Mouse (Mus musculus) stomach, embryonic 14.5 days (tissue): ENCODE data around the gene Prkaa1. TPM values are rescaled to one million over a fixed set of nuclear protein-coding genes. Genes with fewer than 3 reads are reported as not detected.
A peak's percentile ranks its signal among the peaks of the same experiment; 100 is the strongest.

Source experiments
- ATAC-seq: fragments of 200-750 bp; cut with Nextera tagmentation; 2 replicates; pipeline ENCODE4 v1.8.0; 2017; ENCODE audit warnings: low read depth, moderate TSS enrichment; ENCODE audit not compliant: insufficient number of reproducible peaks, insufficient read depth, low FRiP score
- H3K27ac ChIP-seq: fragments of 300-500 bp; sonication (generic); 2 replicates; pipeline ENCODE4 v1.5.1; 2014; ENCODE audit warnings: mild to moderate bottlenecking, low read length, moderate library complexity, mixed read lengths
- H3K27me3 ChIP-seq: fragments of 300-500 bp; sonication (generic); 2 replicates; pipeline ENCODE4 v1.6.1; 2014; ENCODE audit warnings: low read length, control low read depth, mixed read lengths; ENCODE audit not compliant: control insufficient read depth, insufficient read depth
- H3K36me3 ChIP-seq: fragments of 300-500 bp; sonication (generic); 2 replicates; pipeline ENCODE4 v1.6.1; 2014; ENCODE audit warnings: mild to moderate bottlenecking, control low read depth, low read length, moderate library complexity, mixed read lengths; ENCODE audit not compliant: control insufficient read depth, insufficient read depth
- H3K4me1 ChIP-seq: fragments of 300-500 bp; sonication (generic); 2 replicates; pipeline ENCODE4 v1.6.1; 2014; ENCODE audit warnings: low read length, control low read depth, mixed read lengths; ENCODE audit not compliant: control insufficient read depth, insufficient read depth
- H3K4me2 ChIP-seq: fragments of 300-500 bp; sonication (generic); replicated peaks from 2 replicates; pipeline ENCODE4 v1.6.1; 2014; ENCODE audit warnings: low read depth, low read length, control low read depth
- H3K4me3 ChIP-seq: fragments of 300-500 bp; sonication (generic); 2 replicates; pipeline ENCODE4 v1.5.1; 2014; ENCODE audit warnings: low read depth, low read length, control low read depth
- H3K9ac ChIP-seq: fragments of 300-500 bp; sonication (generic); replicated peaks from 2 replicates; pipeline ENCODE4 v1.6.1; 2014; ENCODE audit warnings: low read depth, mild to moderate bottlenecking, control low read depth, low read length, moderate library complexity, mixed read lengths
- H3K9me3 ChIP-seq: fragments of 300-500 bp; sonication (generic); 2 replicates; pipeline ENCODE4 v1.6.1; 2016; ENCODE audit warnings: low read depth, low read length, control low read depth; ENCODE audit not compliant: control insufficient read depth
- WGBS: fragments of 180-500 bp; shearing (Covaris S2); extraction: QIAGEN DNeasy Blood & Tissue Kit; methylation state at CpG from one replicate; pipeline ENCODE4 v1.1.7; 2014; 5-methylcytosine and 5-hydroxymethylcytosine counted together
- polyA plus RNA-seq: library from polyadenylated mRNA; unstranded; fragments of >200 nt; fragmentation: Nextera tagmentation; extraction: Ambion mirVana; gene quantifications from 2 replicates; pipeline ENCODE4 v1.2.1, GENCODE M21; 2014

The Prkaa1 gene
- polyA plus RNA-seq, 1 experiment from 2014 or later, result 25.6 TPM

DNA sequence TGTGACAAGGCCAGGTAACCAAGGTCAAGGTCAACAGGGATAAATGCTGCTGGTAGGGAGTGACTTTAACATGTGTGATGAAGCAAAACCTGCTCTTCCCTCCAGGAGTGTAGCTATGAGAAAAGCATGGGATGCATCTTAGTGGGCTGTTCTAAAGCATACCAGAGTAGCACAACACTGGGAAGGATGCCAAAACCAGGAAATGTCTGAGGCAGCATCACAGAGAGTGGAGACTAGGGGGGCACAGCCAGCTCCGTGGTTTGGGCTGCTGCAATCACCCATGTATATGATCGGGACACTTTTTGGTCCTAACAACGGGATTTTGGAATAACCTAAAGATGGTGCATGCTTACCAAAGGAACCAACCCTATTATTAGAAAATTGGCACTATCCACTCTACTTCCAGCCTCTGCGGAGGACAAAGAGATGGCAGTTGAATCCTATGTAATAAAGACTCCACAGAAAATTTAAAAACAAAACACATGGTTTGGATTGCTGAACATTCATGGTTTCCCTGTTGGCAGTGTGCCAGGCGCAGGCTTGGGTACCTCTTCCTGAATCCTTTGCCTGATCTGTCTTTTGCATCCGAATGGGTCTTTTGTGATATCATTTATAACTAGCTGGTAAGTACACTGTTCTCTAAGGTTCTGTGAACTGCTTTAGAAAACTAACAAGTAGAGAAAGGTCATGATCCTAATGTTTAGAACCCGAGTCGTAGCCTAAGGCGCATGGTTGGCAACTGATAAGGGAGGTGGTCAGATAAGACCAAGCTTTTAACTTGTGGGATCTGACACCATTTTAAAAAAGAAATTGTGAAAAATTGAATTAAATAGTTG lies 5.4 kb upstream of the Prkaa1 start:
- Histone ChIP-seq H3K4me3 (no peak overlapping the region), H3K27me3 (no peaks in the 10 kb centered on the region)

DNA sequence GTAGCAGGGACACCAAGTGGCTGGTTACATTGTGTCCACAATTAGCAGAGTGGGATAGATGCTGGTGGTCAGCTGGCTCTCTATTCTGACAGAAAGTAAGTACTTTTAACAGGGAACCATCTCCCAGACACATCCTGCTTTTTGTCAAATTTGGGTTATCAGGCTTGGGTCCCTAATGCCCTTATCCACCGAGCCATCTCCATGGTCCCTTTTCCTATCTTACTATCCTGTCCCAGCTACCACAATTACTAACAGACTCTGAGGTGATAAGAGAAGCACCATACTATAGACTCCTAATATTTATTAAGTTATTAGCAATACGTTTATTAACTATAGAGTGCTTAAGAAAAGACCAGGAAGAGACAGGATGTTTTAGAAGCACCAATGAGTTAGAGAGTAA lies 4.3 kb upstream of the Prkaa1 start:
- no peak overlapping the region for H3K4me2 ChIP-seq
- H3K27ac ChIP-seq, result no peak overlapping the region
- no peaks in the 10 kb centered on the region for H3K27me3 ChIP-seq
- no peaks in the 10 kb centered on the region for H3K36me3 ChIP-seq
- 90% methylated on average over 2 of the region's 2 CpGs for WGBS
- no peak overlapping the region for H3K9ac ChIP-seq
- no peak for ATAC-seq
- no peak overlapping the region for H3K4me3 ChIP-seq
- no peaks in the 10 kb centered on the region for H3K9me3 ChIP-seq
- no peaks in the 10 kb centered on the region for H3K4me1 ChIP-seq

More for the DNA sequence above, 5.4 kb upstream of the Prkaa1 start:
- Histone ChIP-seq H3K27ac (no peak overlapping the region), H3K9ac (no peak overlapping the region), H3K9me3 (no peaks in the 10 kb centered on the region), H3K4me1 (no peaks in the 10 kb centered on the region), H3K36me3 (no peaks in the 10 kb centered on the region), H3K4me2 (no peak overlapping the region)
- 62% methylated on average over 9 of the region's 9 CpGs for WGBS
- ATAC-seq, result no peak

DNA sequence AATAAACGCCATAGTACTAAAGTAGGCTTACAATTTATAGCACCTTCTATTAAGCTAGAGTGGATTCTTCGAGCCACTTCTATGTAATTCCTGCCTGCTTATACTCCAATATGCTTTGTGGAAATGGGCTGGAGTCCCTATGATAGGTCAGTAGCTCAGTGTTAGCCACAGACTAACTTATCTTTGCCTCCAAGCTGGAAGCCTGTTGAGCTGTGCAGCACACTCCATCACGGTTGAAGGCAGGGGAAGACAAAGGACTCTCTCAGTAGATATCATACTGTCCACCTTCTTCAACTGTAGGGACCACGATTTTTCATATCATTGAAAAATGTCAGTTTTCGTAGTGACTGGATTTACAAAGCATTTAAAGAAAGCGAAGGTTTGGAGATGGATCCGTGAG lies 3.8 kb upstream of the Prkaa1 start:
- H3K4me3 ChIP-seq, result no peak overlapping the region
- peaks cover 4% of the 10 kb centered on the region for H3K4me1 ChIP-seq
- WGBS, result 85% methylated on average over 7 of the region's 7 CpGs
- no peak for ATAC-seq
- H3K9ac ChIP-seq, result no peak overlapping the region
- H3K36me3 ChIP-seq, result no peaks in the 10 kb centered on the region
- no peak overlapping the region for H3K27ac ChIP-seq
- no peaks in the 10 kb centered on the region for H3K9me3 ChIP-seq
- H3K27me3 ChIP-seq, result no peaks in the 10 kb centered on the region
- H3K4me2 ChIP-seq, result no peak overlapping the region

DNA sequence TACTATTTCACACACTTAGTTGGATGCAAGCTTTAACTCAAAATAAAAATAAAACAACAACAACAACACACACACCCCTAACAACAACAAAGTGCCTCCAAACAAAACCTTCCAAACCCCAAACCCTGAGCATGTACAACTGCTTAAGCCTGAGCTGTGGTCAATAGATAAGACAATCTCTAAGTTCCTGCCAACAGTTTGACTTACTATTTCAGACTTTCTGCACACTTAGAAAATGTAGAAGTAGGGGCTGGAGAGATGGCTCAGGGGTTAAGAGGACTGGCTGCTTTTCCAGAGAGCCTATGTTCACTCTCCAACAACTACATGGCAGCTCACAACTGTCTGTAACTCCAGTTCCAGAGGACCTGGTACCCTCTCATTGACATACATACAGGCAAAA lies 3.3 kb upstream of the Prkaa1 start:
- no peaks in the 10 kb centered on the region for H3K36me3 ChIP-seq
- no peaks in the 10 kb centered on the region for H3K27me3 ChIP-seq
- no peak overlapping the region for H3K4me2 ChIP-seq
- H3K4me1 ChIP-seq, result peaks cover 9% of the 10 kb centered on the region
- ATAC-seq, result no peak
- H3K27ac ChIP-seq, result no peak overlapping the region
- H3K9me3 ChIP-seq, result no peaks in the 10 kb centered on the region
- no peak overlapping the region for H3K4me3 ChIP-seq
- no peak overlapping the region for H3K9ac ChIP-seq

DNA sequence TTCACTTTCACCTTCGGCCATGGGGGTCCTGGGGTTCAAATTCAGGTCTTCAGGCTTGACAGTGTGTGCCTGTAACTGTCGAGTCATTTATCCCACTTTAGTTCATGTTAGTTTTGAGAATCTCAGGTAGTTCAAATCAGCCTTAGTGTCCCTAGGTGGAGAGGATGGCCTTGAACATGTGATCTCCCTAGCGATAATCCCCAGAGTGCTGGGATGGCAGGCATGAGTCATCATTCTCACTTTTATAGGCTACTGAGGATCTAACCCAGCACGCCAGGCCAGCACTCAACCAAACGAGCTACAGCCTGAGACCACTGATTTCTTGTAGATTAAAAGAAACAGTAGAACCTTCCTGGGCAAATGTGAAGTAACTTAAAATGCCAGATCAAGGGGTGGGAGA lies 1.6 kb upstream of the Prkaa1 start:
- Histone ChIP-seq H3K4me1 (peaks cover 11% of the 10 kb centered on the region), H3K36me3 (no peaks in the 10 kb centered on the region), H3K4me3 (no peak overlapping the region), H3K27me3 (no peaks in the 10 kb centered on the region), H3K9me3 (no peaks in the 10 kb centered on the region), H3K4me2 (no peak overlapping the region), H3K27ac (no peak overlapping the region), H3K9ac (no peak overlapping the region)
- 55% methylated on average over 5 of the region's 5 CpGs for WGBS
- ATAC-seq, result no peak

DNA sequence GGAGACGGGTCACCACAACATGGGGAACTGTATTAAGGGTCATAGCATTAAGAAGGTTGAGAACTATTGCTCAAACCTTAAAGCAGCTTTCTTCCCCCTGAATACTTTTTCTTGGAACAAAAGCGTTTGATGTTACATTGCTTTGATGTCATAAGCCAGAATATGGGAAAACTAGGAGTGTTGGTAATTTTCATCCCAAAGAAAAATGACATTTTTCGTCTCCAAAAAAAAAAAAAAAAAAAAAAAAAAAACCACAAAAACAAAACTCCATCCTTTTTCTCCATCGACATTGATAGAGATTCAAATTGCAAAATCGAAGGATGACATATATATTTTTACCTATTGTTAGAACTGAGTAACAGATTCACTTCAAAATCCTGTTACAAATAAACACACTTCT lies 947 bp upstream of the Prkaa1 start:
- Histone ChIP-seq H3K4me2 (peak overlapping the region; percentile 55), H3K27ac (no peak overlapping the region), H3K27me3 (no peaks in the 10 kb centered on the region), H3K9ac (no peak overlapping the region; the same call in 1 of the 2 replicates), H3K4me3 (no peak overlapping the region), H3K36me3 (no peaks in the 10 kb centered on the region), H3K9me3 (no peaks in the 10 kb centered on the region), H3K4me1 (peaks cover 11% of the 10 kb centered on the region)
- WGBS, result 64% methylated on average over 5 of the region's 5 CpGs
- ATAC-seq, result no peak

DNA sequence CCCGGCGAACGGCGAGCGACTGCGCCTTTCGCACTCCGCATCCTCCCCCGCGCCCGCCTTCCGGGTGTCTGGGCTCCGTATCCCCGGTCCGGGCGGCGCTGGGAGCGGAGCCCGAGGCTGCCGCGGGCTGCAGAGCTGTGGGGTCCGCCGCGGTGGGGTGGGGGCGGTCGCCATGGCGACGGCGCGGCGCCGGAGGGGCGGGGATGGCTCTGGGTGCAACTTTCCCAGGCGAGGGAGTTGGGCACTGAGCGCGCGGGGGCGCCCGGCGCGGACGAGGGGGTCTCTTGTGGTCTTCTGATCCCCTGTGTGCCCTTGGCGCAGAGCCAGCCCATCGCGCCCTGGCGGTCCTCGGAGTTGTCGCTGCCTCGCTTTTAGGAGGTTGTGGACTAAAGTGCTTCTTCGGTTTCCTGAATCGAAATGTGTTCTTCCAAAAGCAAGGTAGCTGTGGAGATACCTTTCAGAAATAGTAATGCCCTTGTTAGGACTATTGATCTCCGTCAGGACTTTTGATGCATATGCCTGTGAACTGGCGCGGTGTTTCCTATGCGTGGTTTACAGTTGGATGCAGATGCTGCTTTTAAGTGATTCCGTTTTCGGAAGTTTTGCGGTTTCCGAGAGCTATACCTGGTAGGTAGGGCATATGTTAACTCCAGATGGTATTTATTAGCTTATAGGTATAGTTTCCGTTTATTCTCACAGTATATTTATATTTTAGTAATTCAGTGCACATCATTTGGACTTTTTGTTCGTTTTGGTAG lies 539 bp downstream of the Prkaa1 start:
- peak overlapping the region; percentile 86 for H3K27ac ChIP-seq
- no peaks in the 10 kb centered on the region for H3K36me3 ChIP-seq
- no peaks in the 10 kb centered on the region for H3K27me3 ChIP-seq
- H3K9me3 ChIP-seq, result no peaks in the 10 kb centered on the region
- peaks cover 16% of the 10 kb centered on the region for H3K4me1 ChIP-seq
- H3K4me2 ChIP-seq, result peak overlapping the region; percentile 76
- 2% methylated on average over 55 of the region's 61 CpGs for WGBS
- ATAC-seq, result peak; percentile 85
- peak overlapping the region; percentile 88 for H3K4me3 ChIP-seq
- H3K9ac ChIP-seq, result peak overlapping the region; percentile 81

DNA sequence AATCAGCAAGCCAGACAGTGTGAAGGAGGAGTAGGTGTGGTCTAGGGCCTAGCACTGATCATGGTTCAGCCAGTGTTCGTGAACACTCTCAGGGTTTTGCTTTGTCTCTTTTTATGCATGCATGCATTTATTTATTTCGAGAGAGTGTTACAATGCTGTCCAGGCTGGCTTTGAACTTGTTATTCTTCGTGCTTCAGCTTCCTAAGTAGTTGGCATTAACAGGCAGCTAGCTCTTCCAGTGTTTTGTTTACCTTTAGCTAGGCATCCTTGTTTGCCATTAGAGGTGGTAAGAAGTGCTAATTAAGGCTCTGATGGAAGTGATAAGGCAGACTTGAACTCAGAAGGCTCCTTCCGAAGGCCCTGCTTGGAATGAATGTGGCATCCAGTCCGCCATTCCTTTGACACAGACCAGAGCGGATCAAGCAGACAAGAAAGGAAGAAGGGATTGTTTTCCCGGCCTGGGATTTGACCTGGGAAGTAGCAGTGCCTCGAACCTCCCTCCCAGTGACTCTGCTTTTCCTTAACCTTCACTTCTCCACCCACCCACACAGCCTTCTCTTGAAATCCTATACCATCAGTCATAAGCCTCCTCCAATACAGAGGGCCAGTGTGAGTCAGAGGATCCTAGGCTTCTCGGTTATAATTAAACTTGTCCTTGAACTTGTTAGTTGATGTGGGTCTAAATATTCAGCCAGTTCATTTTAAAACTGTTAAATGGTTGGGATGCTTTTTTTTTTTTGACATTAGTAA lies 1.7 kb downstream of the Prkaa1 start:
- H3K4me2 ChIP-seq, result peak overlapping the region; percentile 76
- H3K9me3 ChIP-seq, result no peaks in the 10 kb centered on the region
- no peaks in the 10 kb centered on the region for H3K27me3 ChIP-seq
- H3K4me3 ChIP-seq, result peak overlapping the region; percentile 88; the same call in 1 of the 2 replicates
- WGBS, result 35% methylated on average over 9 of the region's 9 CpGs
- H3K4me1 ChIP-seq, result peaks cover 16% of the 10 kb centered on the region
- no peak overlapping the region for H3K9ac ChIP-seq
- H3K36me3 ChIP-seq, result no peaks in the 10 kb centered on the region
- no peak overlapping the region for H3K27ac ChIP-seq
- ATAC-seq, result no peak
